Mouse (Mus musculus) ES-Bruce4 (cell line): Measurements from ENCODE around the gene Dpm3. TPM values are rescaled to one million over a fixed set of nuclear protein-coding genes. Genes with fewer than 3 reads are reported as not detected.
A peak's percentile ranks its signal among the peaks of the same experiment; 100 is the strongest.

ENCODE experiments used
- H3K27ac ChIP-seq: 2 replicates; pipeline ENCODE4 v1.5.1; 2012; ENCODE audit warnings: low read length, inconsistent platforms; ENCODE audit not compliant: insufficient read depth
- H3K27me3 ChIP-seq: 2 replicates; pipeline ENCODE4 v1.6.1; 2012; ENCODE audit warnings: mild to moderate bottlenecking, low read length, inconsistent platforms; ENCODE audit not compliant: control insufficient read depth, poor library complexity, insufficient read depth, severe bottlenecking
- H3K36me3 ChIP-seq: 2 replicates; pipeline ENCODE4 v1.6.1; 2012; ENCODE audit warnings: inconsistent platforms, mild to moderate bottlenecking, low read length, moderate library complexity; ENCODE audit not compliant: control insufficient read depth, poor library complexity, insufficient read depth, severe bottlenecking
- H3K4me1 ChIP-seq: one replicate; pipeline ENCODE4 v1.8.1; 2011; ENCODE audit warnings: low read length; ENCODE audit not compliant: control insufficient read depth, insufficient read depth
- H3K4me3 ChIP-seq: 2 replicates; pipeline ENCODE4 v1.5.1; 2011; ENCODE audit warnings: low read depth, mild to moderate bottlenecking, low read length
- H3K9ac ChIP-seq: 2 replicates; pipeline ENCODE4 v1.6.1; 2012; ENCODE audit warnings: low read depth, mild to moderate bottlenecking, inconsistent platforms; ENCODE audit not compliant: poor library complexity, severe bottlenecking
- H3K9me3 ChIP-seq: replicated peaks from 2 replicates; pipeline ENCODE4 v1.6.1; 2012; ENCODE audit warnings: mild to moderate bottlenecking, low read length, inconsistent platforms; ENCODE audit not compliant: control insufficient read depth, poor library complexity, insufficient read depth, severe bottlenecking
- CTCF ChIP-seq: IDR thresholded peaks from one replicate; pipeline ENCODE4 v1.8.1; 2011; ENCODE audit warnings: low read depth, low read length
- EP300 ChIP-seq: IDR thresholded peaks from 2 replicates; pipeline ENCODE4 v1.6.1; 2011; ENCODE audit warnings: low read depth, low read length; ENCODE audit not compliant: insufficient read depth
- POLR2A ChIP-seq: IDR thresholded peaks from one replicate; pipeline ENCODE4 v1.8.1; 2011; ENCODE audit warnings: low read length; ENCODE audit not compliant: insufficient read depth
- polyA plus RNA-seq: library from polyadenylated mRNA; stranded (reverse); fragments of >200 nt; gene quantifications from 2 replicates; pipeline ENCODE4 v1.2.4, GENCODE M21; 2011; ENCODE audit warnings: low read depth; ENCODE audit not compliant: missing spikeins, insufficient read depth, insufficient read length

The Dpm3 gene
- polyA plus RNA-seq, 1 experiment = 36.7 TPM

- TF ChIP-seq EP300 (no peak), CTCF (no peak), POLR2A (no peak)
- no peaks in the 10 kb centered on the region for H3K4me1 ChIP-seq
- no peak overlapping the region for H3K27ac ChIP-seq
- H3K27me3 ChIP-seq = no peaks in the 10 kb centered on the region
- H3K4me3 ChIP-seq = no peak overlapping the region
- H3K9me3 ChIP-seq = no peaks in the 10 kb centered on the region
- no peaks in the 10 kb centered on the region for H3K36me3 ChIP-seq
- H3K9ac ChIP-seq = no peak overlapping the region
Observed at GRCm38 (mm10) chr3:89296761-89297396, 37.7 kb downstream of the Dpm3 start.

- Histone ChIP-seq H3K9me3 (no peaks in the 10 kb centered on the region), H3K27ac (no peak overlapping the region), H3K36me3 (no peaks in the 10 kb centered on the region), H3K4me1 (no peaks in the 10 kb centered on the region), H3K9ac (no peak overlapping the region), H3K27me3 (no peaks in the 10 kb centered on the region), H3K4me3 (no peak overlapping the region)
- TF ChIP-seq CTCF (no peak), POLR2A (no peak), EP300 (no peak)
Observed at GRCm38 (mm10) chr3:89298908-89299307, 39.8 kb downstream of the Dpm3 start.

- Histone ChIP-seq H3K27ac (no peak overlapping the region), H3K36me3 (no peaks in the 10 kb centered on the region), H3K4me3 (no peak overlapping the region), H3K9ac (peak overlapping the region; percentile 5; the same call in 1 of the 2 replicates), H3K9me3 (no peaks in the 10 kb centered on the region), H3K27me3 (no peaks in the 10 kb centered on the region), H3K4me1 (no peaks in the 10 kb centered on the region)
- TF ChIP-seq EP300 (no peak), CTCF (no peak), POLR2A (no peak)
Observed at GRCm38 (mm10) chr3:89299499-89299898, 40.3 kb downstream of the Dpm3 start.

- no peaks in the 10 kb centered on the region for H3K27me3 ChIP-seq
- H3K36me3 ChIP-seq = no peaks in the 10 kb centered on the region
- H3K27ac ChIP-seq = no peak overlapping the region
- TF ChIP-seq EP300 (no peak), CTCF (no peak), POLR2A (no peak)
- no peak overlapping the region for H3K4me3 ChIP-seq
- no peaks in the 10 kb centered on the region for H3K9me3 ChIP-seq
- H3K9ac ChIP-seq = peak overlapping the region; percentile 5; the same call in 1 of the 2 replicates
- H3K4me1 ChIP-seq = no peaks in the 10 kb centered on the region
Observed at GRCm38 (mm10) chr3:89300071-89300470, 40.9 kb downstream of the Dpm3 start.

GRCm38 (mm10) chr3:89300514-89300913 is 41.4 kb downstream of the Dpm3 start:
- Histone ChIP-seq H3K4me3 (no peak overlapping the region), H3K27me3 (no peaks in the 10 kb centered on the region), H3K9ac (no peak overlapping the region; the same call in 1 of the 2 replicates), H3K36me3 (no peaks in the 10 kb centered on the region), H3K27ac (no peak overlapping the region), H3K9me3 (no peaks in the 10 kb centered on the region), H3K4me1 (no peaks in the 10 kb centered on the region)
- TF ChIP-seq POLR2A (no peak), CTCF (peak; percentile 1)

- H3K9ac ChIP-seq = no peak overlapping the region
- H3K4me1 ChIP-seq = no peaks in the 10 kb centered on the region
- no peaks in the 10 kb centered on the region for H3K27me3 ChIP-seq
- H3K9me3 ChIP-seq = no peaks in the 10 kb centered on the region
- no peak overlapping the region for H3K27ac ChIP-seq
- no peak overlapping the region for H3K4me3 ChIP-seq
- no peak for TF ChIP-seq EP300
- no peak for TF ChIP-seq POLR2A
- no peak for TF ChIP-seq CTCF
- no peaks in the 10 kb centered on the region for H3K36me3 ChIP-seq
Observed at GRCm38 (mm10) chr3:89304440-89304839, 45.3 kb downstream of the Dpm3 start.
